Mouse (Mus musculus) thymus, postnatal 10 days (tissue): ENCODE measurements at regions not wholly inside any gene's neighbourhood (a gene's known extent, or its start where the extent isn't known, plus 50 kb on each side); places are given as distances from the start of the nearest gene placed in this dataset.

ENCODE experiments used
- DNase-seq, 2 experiments: peaks; one replicate each; pipeline ENCODE4 v3.0.0; 2021; ENCODE audit warnings: low spot score in 2 of 2

DNA sequence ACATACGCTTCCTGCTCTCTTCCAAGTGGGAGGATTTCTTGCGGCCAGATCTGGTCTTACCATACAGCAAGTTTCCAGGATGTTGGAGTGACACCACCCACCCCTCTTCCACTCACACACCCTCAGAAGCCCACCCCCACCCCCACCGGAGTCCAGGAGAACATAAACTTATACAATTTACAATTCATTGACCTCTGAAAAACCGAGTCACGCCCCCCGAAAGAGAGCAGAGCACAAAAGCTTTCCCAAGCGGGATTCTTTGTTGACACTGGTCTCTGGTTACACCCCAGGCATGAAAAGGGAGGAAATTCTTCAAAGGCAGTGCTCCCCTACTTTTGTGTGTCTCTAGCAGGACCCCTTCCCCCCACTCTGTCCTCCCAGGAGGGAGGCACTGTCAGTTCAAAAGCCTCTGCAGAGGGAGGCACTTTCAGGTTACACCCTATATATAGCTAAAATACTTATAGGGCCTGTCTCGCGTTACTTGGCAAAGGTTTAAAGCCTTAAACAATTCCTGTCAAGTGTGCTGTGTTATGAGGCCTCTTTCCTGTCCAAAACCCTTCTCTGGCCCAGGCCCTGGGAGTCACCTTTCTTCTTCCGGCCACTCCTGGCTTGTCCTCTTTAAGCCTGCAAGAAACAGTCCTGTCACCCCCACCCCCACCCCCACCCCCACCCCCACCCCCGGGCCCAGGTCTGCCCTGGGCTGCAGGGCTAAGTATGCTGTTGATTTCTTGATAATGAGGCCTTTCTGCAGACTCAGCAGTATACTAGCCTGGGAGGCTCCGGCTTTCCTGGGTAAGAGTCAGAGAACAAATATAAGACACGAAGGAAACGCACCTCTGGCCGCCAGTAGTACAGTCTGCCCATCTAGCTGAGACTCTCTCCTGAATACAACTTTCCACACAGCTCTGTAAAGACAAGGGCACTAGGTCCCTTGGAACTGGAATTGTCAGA is 63.6 kb upstream of the Klf3 start:
- no peak for DNase-seq

DNA sequence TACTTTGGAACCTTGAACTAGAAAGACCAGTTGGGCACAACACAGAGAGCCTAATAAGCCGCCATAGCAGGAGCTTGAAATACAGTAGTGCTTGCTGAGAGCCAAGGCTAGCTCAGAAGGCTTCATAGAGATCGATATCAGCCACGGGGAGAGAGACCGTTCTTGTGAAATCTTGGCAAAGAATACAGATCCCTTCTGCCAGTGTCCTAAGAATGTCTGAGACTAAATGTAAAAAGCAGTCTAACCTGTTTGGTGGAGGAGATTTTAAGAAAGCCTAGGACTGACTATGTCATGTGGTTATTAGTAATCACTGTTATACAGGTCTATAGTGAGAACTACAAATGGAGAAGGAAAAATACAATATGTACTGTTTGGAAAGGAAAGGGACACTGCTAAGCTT is 59.1 kb upstream of the Klf3 start:
- DNase-seq = no peak

DNA sequence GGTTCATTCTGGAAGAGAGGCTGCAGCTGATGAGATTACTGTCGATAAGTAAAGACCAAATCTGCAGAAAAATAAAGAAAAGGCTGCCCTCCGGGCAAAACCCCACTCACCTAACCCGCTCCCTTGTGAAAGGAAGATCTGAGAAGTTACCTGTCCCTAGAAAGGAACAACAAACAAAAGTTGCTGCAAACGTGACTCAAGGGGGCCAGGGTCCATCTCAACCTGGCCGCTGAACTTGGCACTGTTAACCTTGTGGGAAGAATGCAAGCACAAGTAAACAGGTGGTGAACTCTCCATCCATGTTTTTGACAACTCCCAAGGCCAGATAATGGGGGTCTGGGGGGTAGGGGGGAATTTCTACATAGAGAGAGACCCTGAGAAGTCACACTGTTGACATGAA is 58.7 kb upstream of the Klf3 start:
- no peak for DNase-seq

DNA sequence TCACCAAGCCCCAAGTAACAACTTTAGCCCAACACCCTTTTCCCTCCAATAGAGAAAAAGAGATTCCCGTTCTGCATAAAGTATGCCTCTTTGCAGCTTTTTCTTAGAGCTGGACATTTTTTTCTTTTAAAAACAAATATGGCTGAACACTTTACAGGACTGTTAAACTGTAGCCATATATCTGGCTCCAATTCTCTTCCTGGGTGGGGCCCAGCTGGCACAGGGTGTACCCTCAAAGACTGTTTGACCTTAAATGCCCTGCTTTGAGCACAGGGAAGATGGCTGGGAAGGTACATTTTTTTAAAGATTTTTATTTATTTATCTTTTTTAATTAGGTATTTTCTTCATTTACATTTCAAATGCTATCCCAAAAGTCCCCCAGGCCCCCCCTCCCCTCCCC is 55.7 kb upstream of the Klf3 start:
- no peak for DNase-seq

DNA sequence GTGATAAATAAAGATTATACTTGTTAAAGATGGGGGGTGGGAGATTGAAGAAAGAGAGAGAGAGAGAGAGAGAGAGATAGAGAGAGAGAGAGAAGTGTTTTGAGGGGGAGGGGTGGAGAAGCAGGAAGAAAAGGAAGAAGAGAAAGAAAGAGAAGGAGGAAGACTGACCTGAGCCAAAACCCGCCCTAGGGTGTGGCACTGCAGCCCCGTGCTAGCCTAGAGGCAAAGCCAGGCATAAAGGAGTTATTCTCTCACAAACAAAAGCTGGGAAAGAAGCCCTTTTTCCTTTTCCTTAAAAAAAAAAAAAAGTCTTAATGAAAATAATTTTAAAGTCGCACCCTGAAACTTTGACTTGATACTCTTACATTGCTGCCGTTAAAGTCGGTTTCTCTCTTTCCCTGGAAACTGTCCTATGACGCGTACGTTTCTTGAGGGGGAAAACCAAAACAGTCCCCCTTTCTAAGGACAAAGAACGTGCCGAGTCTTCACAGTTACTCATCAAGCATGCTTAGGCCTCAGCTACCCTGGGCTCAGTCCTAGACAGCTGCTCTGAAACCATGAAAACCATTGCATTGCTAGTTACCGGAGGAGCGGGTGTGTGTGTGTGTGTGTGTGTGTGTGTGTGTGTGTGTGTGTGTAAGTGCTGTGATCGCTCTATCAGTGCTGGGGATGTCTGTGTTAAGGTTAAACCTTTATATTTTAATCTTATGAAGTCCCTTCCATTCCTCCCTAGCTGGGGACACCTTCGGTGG is 53.6 kb upstream of the Klf3 start:
- DNase-seq = no peak

DNA sequence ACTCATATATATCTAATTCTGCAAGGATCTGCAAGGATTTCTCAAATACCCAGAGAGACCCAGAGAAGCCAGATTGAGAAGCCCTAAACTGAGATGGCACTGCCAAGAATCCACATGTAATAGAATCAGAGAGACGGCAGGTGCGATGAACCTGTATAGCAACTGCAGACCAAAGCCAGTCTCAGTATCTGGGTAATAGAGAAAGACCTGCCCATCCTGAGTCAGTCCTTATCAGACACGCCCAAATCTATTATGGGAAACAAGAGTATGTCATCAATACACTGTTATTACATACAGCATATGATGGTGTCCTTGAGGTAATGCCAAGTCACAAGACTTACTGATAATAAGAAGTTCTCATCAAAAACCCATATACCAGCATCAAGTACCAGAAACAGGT is 52.8 kb upstream of the Klf3 start:
- DNase-seq = no peak

DNA sequence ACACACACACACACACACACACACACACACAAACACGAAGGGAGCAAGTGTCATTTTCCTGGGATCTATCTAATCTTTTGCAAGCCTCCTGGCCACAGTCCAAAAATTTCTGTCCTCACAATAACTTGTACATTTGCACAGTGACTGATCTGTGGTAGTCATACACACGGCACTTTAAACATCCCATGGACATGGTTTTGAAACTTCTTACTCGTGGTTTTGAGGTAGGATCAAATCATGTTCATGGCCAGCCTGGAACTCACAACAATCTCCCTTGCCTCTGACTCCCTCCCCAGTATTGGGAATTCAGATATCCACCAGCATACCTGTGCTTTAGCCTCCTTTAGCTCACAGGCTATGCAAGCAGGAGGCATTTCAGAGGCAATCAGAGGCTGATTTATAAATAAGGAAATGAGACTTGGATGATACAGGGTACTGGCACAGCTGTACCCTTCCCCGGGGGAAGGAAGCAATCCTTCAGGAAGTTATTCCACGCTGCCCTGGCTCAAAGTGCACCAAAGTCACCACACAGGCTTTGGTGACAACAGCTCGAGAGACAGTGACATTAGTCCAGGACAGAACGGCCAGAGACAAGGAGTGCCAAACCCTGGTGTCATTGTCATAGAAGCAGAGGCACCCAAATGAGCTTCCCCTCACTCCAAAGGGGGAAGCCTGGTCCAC is 52.1 kb upstream of the Klf3 start:
- no peak for DNase-seq

DNA sequence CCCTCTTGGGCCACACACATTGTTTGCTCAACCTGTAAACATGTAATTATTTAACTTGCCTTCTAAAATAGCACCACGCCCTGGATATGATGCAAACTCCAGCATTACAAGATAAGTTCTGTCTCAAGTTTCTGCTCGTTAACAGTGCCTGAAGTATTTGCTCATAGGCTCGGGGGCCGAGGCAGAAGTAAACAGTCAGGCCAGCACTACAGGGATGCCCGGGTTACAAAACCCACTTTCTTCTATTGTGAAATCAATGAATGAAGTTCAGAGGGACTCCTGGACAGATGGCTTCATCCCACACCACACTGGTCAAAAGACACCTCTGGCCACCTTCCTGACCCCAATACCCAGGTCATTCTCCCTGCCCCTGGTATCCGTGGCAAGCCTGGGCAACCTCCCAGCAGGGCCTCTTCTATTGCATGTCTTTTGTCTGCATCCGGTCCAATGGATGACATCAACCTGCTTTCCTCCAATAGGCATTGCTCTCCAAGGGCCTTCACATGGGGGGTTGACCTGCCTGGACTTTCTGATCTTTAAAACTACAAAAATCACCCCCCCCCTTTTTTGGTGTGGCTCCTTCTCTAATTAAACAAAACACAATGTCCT is 49.9 kb upstream of the Klf3 start:
- DNase-seq = no peak
